Mouse (Mus musculus) ES-E14 (cell line): ENCODE results near the gene Prr23a2. TPM values are rescaled to one million over a fixed set of nuclear protein-coding genes. Genes with fewer than 3 reads are reported as not detected.

Source experiments
- DNase-seq: peaks from one replicate; pipeline ENCODE4 v3.0.0-alpha.2; 2013; ENCODE audit warnings: low read depth, low spot score
- H3K27ac ChIP-seq: 2 replicates; pipeline ENCODE4 v1.5.1; 2012; ENCODE audit warnings: low read depth, mild to moderate bottlenecking, low read length, moderate library complexity, mixed read lengths; ENCODE audit not compliant: poor library complexity, insufficient read depth, severe bottlenecking
- H3K36me3 ChIP-seq: 2 replicates; pipeline ENCODE4 v1.6.1; 2012; ENCODE audit warnings: mild to moderate bottlenecking, low read length, moderate library complexity, mixed read lengths; ENCODE audit not compliant: control insufficient read depth, poor library complexity, insufficient read depth, severe bottlenecking
- H3K4me1 ChIP-seq, 2 experiments: fragments of 150-350 bp in 1 of 2; sonication (generic) in 1 of 2; 2 replicates each; pipeline ENCODE4 v1.6.1; 2012; ENCODE audit warnings: low read length in 2 of 2, mild to moderate bottlenecking in 1 of 2, mixed read lengths in 1 of 2; ENCODE audit not compliant: control insufficient read depth in 2 of 2, insufficient read depth in 2 of 2, poor library complexity in 1 of 2
- H3K4me3 ChIP-seq, 2 experiments: fragments of 150-350 bp in 1 of 2; sonication (generic) in 1 of 2; 2 replicates each; pipeline ENCODE4 v1.5.1; 2012; ENCODE audit warnings: low read length in 2 of 2, low read depth in 1 of 2, mild to moderate bottlenecking in 1 of 2, mixed read lengths in 1 of 2; ENCODE audit not compliant: insufficient read depth in 1 of 2, poor library complexity in 1 of 2, severe bottlenecking in 1 of 2
- H3K9ac ChIP-seq: 2 replicates; pipeline ENCODE4 v1.6.1; 2012; ENCODE audit warnings: low read depth, mild to moderate bottlenecking, low read length, mixed read lengths; ENCODE audit not compliant: poor library complexity, insufficient read depth, severe bottlenecking
- H3K9me3 ChIP-seq: fragments of 150-350 bp; sonication (generic); 2 replicates; pipeline ENCODE4 v1.6.1; 2012; ENCODE audit warnings: low read depth, mild to moderate bottlenecking, low read length; ENCODE audit not compliant: control insufficient read depth, insufficient read depth
- CHD2 ChIP-seq: IDR thresholded peaks from 2 replicates; pipeline ENCODE4 v1.6.1; 2014; ENCODE audit warnings: mild to moderate bottlenecking, low read depth, low read length, inconsistent platforms
- HCFC1 ChIP-seq: IDR thresholded peaks from 2 replicates; pipeline ENCODE4 v1.6.1; 2012; ENCODE audit warnings: low read length, inconsistent platforms, borderline replicate concordance; ENCODE audit not compliant: insufficient read depth
- MAFK ChIP-seq: IDR thresholded peaks from 2 replicates; pipeline ENCODE4 v1.6.1; 2014; ENCODE audit warnings: mild to moderate bottlenecking, low read depth, low read length, inconsistent platforms; ENCODE audit not compliant: insufficient read depth
- ZC3H11A ChIP-seq: IDR thresholded peaks from 2 replicates; pipeline ENCODE4 v1.6.1; 2012; ENCODE audit warnings: low read depth, mild to moderate bottlenecking, inconsistent platforms, low read length, borderline replicate concordance
- ZNF384 ChIP-seq: IDR thresholded peaks from 2 replicates; pipeline ENCODE4 v1.6.1; 2012; ENCODE audit warnings: low read depth, low read length, inconsistent platforms
- in situ Hi-C, 2 experiments: fragments of 600-800 bp; cut with MboI; formaldehyde crosslinking; loops; one replicate each; pipeline ENCODE4 v1.15.1; 2025; ENCODE audit warnings: low sequenced_read_pairs in 2 of 2, inconsistent platforms in 1 of 2; ENCODE audit not compliant: unreplicated experiment in 2 of 2
- total RNA-seq: library from RNA; depleted of rRNA; stranded (reverse); fragments of 300-350 nt; gene quantifications from 2 replicates; pipeline ENCODE4 v1.2.3, GENCODE M21; 2012; rRNA removed

Gene Prr23a2
- total RNA-seq, 1 experiment, result 1.6 TPM

DNA sequence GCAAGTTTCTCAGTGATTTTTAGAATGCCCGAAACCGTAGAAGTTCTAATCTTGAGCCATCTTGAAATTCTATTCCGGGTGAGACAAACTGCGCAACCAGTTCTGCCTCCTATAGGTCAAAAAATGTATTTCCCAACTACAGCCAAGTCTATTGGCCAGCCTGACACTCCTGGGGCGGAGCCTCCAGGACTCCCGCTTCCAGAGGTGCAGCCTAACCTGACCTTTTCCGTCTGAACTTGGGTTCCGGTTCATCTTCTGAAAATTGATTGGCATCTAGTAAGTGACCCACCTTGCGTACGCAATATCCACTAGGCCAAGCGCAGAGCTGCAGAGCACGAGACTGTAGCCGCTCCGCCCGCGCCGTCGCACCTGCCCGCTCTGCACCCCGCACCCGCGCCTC, 8.3 kb downstream of the Prr23a2 start, which contains the start of gene Prr23a3:
Prr23a3 (plus strand) TSS at position 197 of the 400 bp plus-strand sequence.
- peaks cover 0 to 3% of the 10 kb centered on the region in 2 experiments; a peak in 2 of 4 replicates for H3K4me1 ChIP-seq
- H3K27ac ChIP-seq, result no peak within 1 kb of the TSS
- in situ Hi-C loops, result no loop called here
- peak within 1 kb of the TSS; percentile 66 to 78 for H3K4me3 ChIP-seq
- no peaks in the 10 kb centered on the region for H3K36me3 ChIP-seq
- no peaks in the 10 kb centered on the region for H3K9me3 ChIP-seq
- DNase-seq, result peak; percentile 84
- peak within 1 kb of the TSS; percentile 70 for H3K9ac ChIP-seq
- TF ChIP-seq ZNF384, result no peak
- 0 out of 2 replicates have a peak, but pooled peaks have one; percentile 14 for TF ChIP-seq HCFC1
- TF ChIP-seq ZC3H11A, result no peak
- no peak for TF ChIP-seq CHD2
- TF ChIP-seq MAFK, result no peak

DNA sequence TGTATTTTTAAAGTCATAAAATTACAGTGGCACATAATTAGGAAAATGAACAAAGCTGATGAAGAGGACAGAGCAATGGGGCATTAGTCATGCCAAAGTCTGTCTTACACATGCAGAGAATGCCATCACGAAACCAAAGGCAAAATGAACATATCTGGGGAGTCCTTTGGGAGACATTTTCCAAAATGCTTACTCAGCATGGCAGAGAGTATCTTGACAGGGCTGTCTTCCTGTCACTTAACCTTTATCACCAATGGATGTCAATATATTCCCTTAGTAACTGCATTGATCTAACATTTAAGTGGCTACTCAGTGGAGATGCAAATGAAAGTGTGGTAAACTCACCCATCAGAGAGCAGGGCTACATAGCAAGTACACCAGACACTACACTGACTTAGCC, 45.2 kb downstream of the Prr23a2 start:
- Histone ChIP-seq H3K9ac (no peak overlapping the region), H3K9me3 (no peaks in the 10 kb centered on the region), H3K4me1 (no peaks in the 10 kb centered on the region), H3K4me3 (no peak overlapping the region), H3K27ac (no peak overlapping the region), H3K36me3 (no peaks in the 10 kb centered on the region)
- 0 out of 2 replicates have a peak, but pooled peaks have one; percentile 60 for TF ChIP-seq MAFK
- no peak for TF ChIP-seq CHD2
- DNase-seq, result no peak
- in situ Hi-C loops, result no loop called here

DNA sequence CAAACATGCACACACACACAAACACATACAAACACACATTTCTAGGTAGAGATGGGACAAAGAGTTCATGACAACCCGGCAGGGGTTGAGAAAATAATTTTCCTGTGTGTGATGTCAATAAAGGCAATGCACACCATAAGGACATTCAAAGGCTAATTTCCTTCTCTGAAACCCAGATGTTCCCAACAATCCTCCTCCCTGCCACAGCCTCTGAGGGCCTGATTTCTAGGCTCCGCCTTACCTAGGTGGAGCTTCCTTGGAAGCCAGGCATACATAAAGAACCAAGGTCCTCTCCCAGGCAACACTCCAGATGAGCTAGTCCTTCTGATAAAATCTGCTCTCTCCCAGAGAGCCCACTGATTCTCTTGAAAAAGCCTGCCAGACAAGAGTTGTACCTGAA, 46.5 kb downstream of the Prr23a2 start, which contains the start of gene 7420426K07Rik:
7420426K07Rik (plus strand) TSS at position 301 of the 400 bp plus-strand sequence.
- H3K27ac ChIP-seq, result no peak within 1 kb of the TSS
- no peak for TF ChIP-seq ZNF384
- no peak for TF ChIP-seq ZC3H11A
- no peak for TF ChIP-seq CHD2
- no peak for TF ChIP-seq HCFC1
- no peak for TF ChIP-seq MAFK
- no peak within 1 kb of the TSS for H3K4me3 ChIP-seq
- H3K9ac ChIP-seq, result no peak within 1 kb of the TSS
- H3K9me3 ChIP-seq, result no peaks in the 10 kb centered on the region
- in situ Hi-C loops, result no loop called here
- no peaks in the 10 kb centered on the region for H3K36me3 ChIP-seq
- DNase-seq, result no peak
- H3K4me1 ChIP-seq, result no peaks in the 10 kb centered on the region

Other genes starting within 250 kb of the Prr23a2 start
- 0.26 and 0.58 TPM in 2 replicates for gene Prr23a1, start 14.0 kb upstream of the Prr23a2 start, total RNA-seq
- 1.6 and 2.1 TPM in 2 replicates for gene Prr23a3, start 8.3 kb downstream of the Prr23a2 start, total RNA-seq
- 0.18 TPM in 1 of 2 replicates, not detected in the other for gene 7420426K07Rik, start 46.6 kb downstream of the Prr23a2 start, total RNA-seq
- gene Foxl2, start 98.8 kb downstream of the Prr23a2 start, total RNA-seq, result 0.36 TPM in 1 of 2 replicates, not detected in the other
- gene Faim, start 129.9 kb downstream of the Prr23a2 start, total RNA-seq, result 26.0 and 30.9 TPM in 2 replicates
- not detected in 2 replicates for gene Gm1123, start 179.2 kb downstream of the Prr23a2 start, total RNA-seq